Mouse (Mus musculus): ENCODE measurements around the gene Lman2l. TPM values are rescaled to one million over a fixed set of nuclear protein-coding genes. Genes with fewer than 3 reads are reported as not detected.

The Lman2l gene
- polyA plus RNA-seq (2012; rRNA removed): 33.0 and 33.3 TPM in 2 replicates

GRCm38 (mm10) chr1:36444471-36445464 is at the start of gene Lman2l:
Lman2l (minus strand) TSS chr1:36445271.
- Histone ChIP-seq H3K4me1 (ENCODE audit: control insufficient read depth, insufficient read depth, low read length) (peaks cover 6% of the 10 kb centered on the region), H3K27ac (ENCODE audit: insufficient read depth, low read length) (no peak within 1 kb of the TSS), H3K4me3 (ENCODE audit: insufficient read depth, low read length) (peak within 1 kb of the TSS; percentile 56)
- TF ChIP-seq CTCF (IDR thresholded peaks at IDR 0.05; ENCODE audit: extremely low read depth, insufficient read depth, low read length): no peak
- peak; percentile 57; the same call in 1 of the 2 replicates for TF ChIP-seq POLR2A (IDR thresholded peaks at IDR 0.05; ENCODE audit: extremely low read depth, insufficient read depth, low read length)

- H3K4me3 ChIP-seq (ENCODE audit: insufficient read depth, low read length): no peak overlapping the region
- H3K4me1 ChIP-seq (ENCODE audit: control insufficient read depth, insufficient read depth, low read length): no peaks in the 10 kb centered on the region
- no peak for TF ChIP-seq CTCF (IDR thresholded peaks at IDR 0.05; ENCODE audit: extremely low read depth, insufficient read depth, low read length)
- no peak overlapping the region for H3K27ac ChIP-seq (ENCODE audit: insufficient read depth, low read length)
Observed at GRCm38 (mm10) chr1:36493299-36493698, 48.2 kb upstream of the Lman2l start.

GRCm38 (mm10) chr1:36492416-36493139 is 47.5 kb upstream of the Lman2l start:
- Histone ChIP-seq H3K4me3 (ENCODE audit: insufficient read depth, low read length) (no peak overlapping the region), H3K4me1 (ENCODE audit: control insufficient read depth, insufficient read depth, low read length) (no peaks in the 10 kb centered on the region), H3K27ac (ENCODE audit: insufficient read depth, low read length) (no peak overlapping the region)
- TF ChIP-seq POLR2A (IDR thresholded peaks at IDR 0.05; ENCODE audit: extremely low read depth, insufficient read depth, low read length) (no peak), CTCF (IDR thresholded peaks at IDR 0.05; ENCODE audit: extremely low read depth, insufficient read depth, low read length) (0 out of 2 replicates have a peak, but pooled peaks have one; percentile 15)

- Histone ChIP-seq H3K4me3 (ENCODE audit: insufficient read depth, low read length) (no peak overlapping the region), H3K27ac (ENCODE audit: insufficient read depth, low read length) (no peak overlapping the region)
- TF ChIP-seq POLR2A (IDR thresholded peaks at IDR 0.05; ENCODE audit: extremely low read depth, insufficient read depth, low read length) (no peak), CTCF (IDR thresholded peaks at IDR 0.05; ENCODE audit: extremely low read depth, insufficient read depth, low read length) (no peak)
Observed at GRCm38 (mm10) chr1:36489661-36490060, 44.6 kb upstream of the Lman2l start.

GRCm38 (mm10) chr1:36487111-36487510 is 42.0 kb upstream of the Lman2l start:
- Histone ChIP-seq H3K4me3 (ENCODE audit: insufficient read depth, low read length) (no peak overlapping the region), H3K4me1 (ENCODE audit: control insufficient read depth, insufficient read depth, low read length) (no peaks in the 10 kb centered on the region), H3K27ac (ENCODE audit: insufficient read depth, low read length) (no peak overlapping the region)
- TF ChIP-seq CTCF (IDR thresholded peaks at IDR 0.05; ENCODE audit: extremely low read depth, insufficient read depth, low read length): no peak
- no peak for TF ChIP-seq POLR2A (IDR thresholded peaks at IDR 0.05; ENCODE audit: extremely low read depth, insufficient read depth, low read length)

More at GRCm38 (mm10) chr1:36489661-36490060, 44.6 kb upstream of the Lman2l start:
- no peaks in the 10 kb centered on the region for H3K4me1 ChIP-seq (ENCODE audit: control insufficient read depth, insufficient read depth, low read length)

GRCm38 (mm10) chr1:36485080-36485479 is 40.0 kb upstream of the Lman2l start:
- Histone ChIP-seq H3K27ac (ENCODE audit: insufficient read depth, low read length) (no peak overlapping the region), H3K4me1 (ENCODE audit: control insufficient read depth, insufficient read depth, low read length) (no peaks in the 10 kb centered on the region), H3K4me3 (ENCODE audit: insufficient read depth, low read length) (no peak overlapping the region)
- TF ChIP-seq CTCF (IDR thresholded peaks at IDR 0.05; ENCODE audit: extremely low read depth, insufficient read depth, low read length): no peak
- TF ChIP-seq POLR2A (IDR thresholded peaks at IDR 0.05; ENCODE audit: extremely low read depth, insufficient read depth, low read length): no peak

- TF ChIP-seq POLR2A (IDR thresholded peaks at IDR 0.05; ENCODE audit: extremely low read depth, insufficient read depth, low read length): no peak
- TF ChIP-seq CTCF (IDR thresholded peaks at IDR 0.05; ENCODE audit: extremely low read depth, insufficient read depth, low read length): no peak
- H3K4me3 ChIP-seq (ENCODE audit: insufficient read depth, low read length): no peak overlapping the region
- H3K4me1 ChIP-seq (ENCODE audit: control insufficient read depth, insufficient read depth, low read length): no peaks in the 10 kb centered on the region
- H3K27ac ChIP-seq (ENCODE audit: insufficient read depth, low read length): no peak overlapping the region
Observed at GRCm38 (mm10) chr1:36483825-36484224, 38.8 kb upstream of the Lman2l start.

- Histone ChIP-seq H3K4me1 (ENCODE audit: control insufficient read depth, insufficient read depth, low read length) (0 out of 2 replicates have a peak, but pooled peaks cover 2% of the 10 kb centered on the region), H3K4me3 (ENCODE audit: insufficient read depth, low read length) (no peak overlapping the region), H3K27ac (ENCODE audit: insufficient read depth, low read length) (no peak overlapping the region)
- TF ChIP-seq POLR2A (IDR thresholded peaks at IDR 0.05; ENCODE audit: extremely low read depth, insufficient read depth, low read length): no peak
- TF ChIP-seq CTCF (IDR thresholded peaks at IDR 0.05; ENCODE audit: extremely low read depth, insufficient read depth, low read length): no peak
Observed at GRCm38 (mm10) chr1:36479903-36480899, 35.1 kb upstream of the Lman2l start.

Data from cortical plate, adult 2 months (tissue).